Mouse (Mus musculus): ENCODE data around the gene Ralgps2. TPM values are rescaled to one million over a fixed set of nuclear protein-coding genes. Genes with fewer than 3 reads are reported as not detected.

Ralgps2 gene
- total and polyA plus RNA-seq, 3 experiments, result 7.8 to 16.4 TPM; not detected in 1

DNA sequence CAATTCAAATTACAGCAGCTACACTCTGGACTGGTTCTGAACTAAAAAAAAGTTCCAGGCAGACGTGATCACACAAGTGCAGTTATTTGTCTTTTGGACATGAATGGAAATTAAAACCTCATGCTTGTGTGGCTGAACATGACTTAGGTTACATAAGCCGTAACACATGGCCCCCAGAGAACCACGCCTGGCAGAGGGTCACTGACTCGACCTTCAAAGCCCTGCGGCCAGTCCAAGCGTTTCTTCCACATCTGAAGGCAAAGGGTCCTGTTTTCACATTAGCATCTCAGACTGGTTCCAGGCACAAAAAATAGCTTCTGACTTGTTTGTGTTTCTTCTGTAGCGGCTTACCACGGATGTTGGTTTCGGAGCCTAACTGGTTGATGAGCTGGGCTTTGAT is 143.2 kb downstream of the Ralgps2 start:
- Histone ChIP-seq H3K9me3 (replicated peaks; ENCODE audit: insufficient read depth, low read length) (no peaks in the 10 kb centered on the region), H3K9ac (ENCODE audit: control insufficient read depth, low read depth, low read length, poor library complexity, severe bottlenecking) (no peak overlapping the region), H3K27ac (ENCODE audit: control insufficient read depth, low read depth, low read length) (no peak overlapping the region), H3K4me3 (ENCODE audit: control insufficient read depth in 1 of 2, insufficient read depth in 1 of 2, low read depth in 2 of 2, low read length in 2 of 2) (no peak overlapping the region), H3K4me1 (ENCODE audit: control insufficient read depth in 1 of 2, insufficient read depth in 2 of 2, low read length in 2 of 2) (no peaks in the 10 kb centered on the region; a peak in 1 of 4 replicates), H3K36me3 (ENCODE audit: control insufficient read depth in 1 of 2, insufficient read depth in 2 of 2, low read length in 2 of 2) (no peaks in the 10 kb centered on the region), H3K27me3 (ENCODE audit: control insufficient read depth in 1 of 2, insufficient read depth in 2 of 2, low read length in 2 of 2) (no peaks in the 10 kb centered on the region), H3K79me2 (ENCODE audit: control insufficient read depth, insufficient read depth, low read length, poor library complexity) (no peaks in the 10 kb centered on the region)
- DNase-seq (ENCODE audit: low read depth, low spot score), result no peak
- no peak for TF ChIP-seq CTCF (IDR thresholded peaks at IDR 0.05 in 2 of 3, conservative IDR thresholded peaks at IDR 0.05 in 1 of 3; ENCODE audit: control insufficient read depth in 1 of 3, insufficient read depth in 1 of 3, low read depth in 2 of 3, low read length in 3 of 3, poor library complexity in 1 of 3, severe bottlenecking in 1 of 3)
- TF ChIP-seq MAX (IDR thresholded peaks at IDR 0.05; ENCODE audit: low read length), result no peak
- TF ChIP-seq MAZ (IDR thresholded peaks at IDR 0.05; ENCODE audit: low read depth, low read length), result no peak
- TF ChIP-seq SIN3A (IDR thresholded peaks at IDR 0.05; ENCODE audit: low read length), result no peak
- TF ChIP-seq ZC3H11A (IDR thresholded peaks at IDR 0.05; ENCODE audit: low read depth, low read length), result no peak
- no peak for TF ChIP-seq ZMIZ1 (IDR thresholded peaks at IDR 0.05; ENCODE audit: low read depth, low read length)
- TF ChIP-seq MAFK (IDR thresholded peaks at IDR 0.05; ENCODE audit: borderline replicate concordance, low read depth, low read length), result no peak
- no peak for TF ChIP-seq HCFC1 (IDR thresholded peaks at IDR 0.05; ENCODE audit: low read depth, low read length)
- no peak for TF ChIP-seq TAL1 (IDR thresholded peaks at IDR 0.05; ENCODE audit: low read length)
- TF ChIP-seq GATA1 (IDR thresholded peaks at IDR 0.05; ENCODE audit: low read depth, low read length), result no peak
- no peak for TF ChIP-seq MXI1 (IDR thresholded peaks at IDR 0.05; ENCODE audit: low read depth, low read length)
- no peak for TF ChIP-seq MYB (IDR thresholded peaks at IDR 0.05; ENCODE audit: low read depth, low read length)
- TF ChIP-seq ZKSCAN1 (IDR thresholded peaks at IDR 0.05; ENCODE audit: low read depth, low read length), result no peak
- TF ChIP-seq NRF1 (IDR thresholded peaks at IDR 0.05; ENCODE audit: insufficient read depth, low read depth, low read length, poor library complexity, severe bottlenecking), result no peak
- no peak for TF ChIP-seq CHD1 (IDR thresholded peaks at IDR 0.05; ENCODE audit: low read depth, low read length)
- no peak for TF ChIP-seq MEF2A (IDR thresholded peaks at IDR 0.05; ENCODE audit: extremely low read depth, insufficient replicate concordance, low read depth, low read length, poor library complexity, severe bottlenecking)
- no peak for TF ChIP-seq GABPA (IDR thresholded peaks at IDR 0.05; ENCODE audit: low read depth, low read length)
- TF ChIP-seq JUND (IDR thresholded peaks at IDR 0.05; ENCODE audit: low read depth, low read length), result no peak

DNA sequence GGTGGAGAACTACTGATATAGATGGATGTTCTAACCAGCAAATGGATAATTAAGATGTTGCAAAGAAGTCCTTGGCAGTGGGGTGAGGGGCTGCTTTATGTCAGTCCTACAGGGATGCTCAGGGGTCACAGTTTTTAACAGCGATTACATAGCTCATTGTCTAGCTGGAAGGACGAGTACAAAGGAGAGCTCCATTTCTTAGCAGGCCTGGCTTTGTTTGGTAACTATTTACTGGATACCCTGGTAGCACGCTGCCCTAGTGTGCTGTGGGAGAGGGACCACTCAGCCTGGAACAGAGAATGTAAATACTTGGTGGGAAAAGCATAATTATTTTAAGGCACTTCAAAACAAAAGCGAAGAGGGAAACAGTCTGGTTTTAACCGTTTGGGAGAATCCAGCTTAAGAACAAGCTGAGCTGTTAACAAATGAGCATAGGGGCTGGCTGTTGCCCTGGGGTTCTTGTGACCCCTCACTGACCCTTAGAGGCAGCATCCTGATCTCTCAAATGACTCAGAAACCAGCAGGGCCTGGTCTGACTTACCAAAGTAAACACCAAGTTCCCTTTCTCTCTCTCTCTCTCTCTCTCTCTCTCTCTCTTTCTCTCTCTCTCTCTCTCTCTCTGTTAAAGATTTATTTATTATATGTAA is 149.5 kb downstream of the Ralgps2 start:
- Histone ChIP-seq H3K4me3 (ENCODE audit: control insufficient read depth in 1 of 2, insufficient read depth in 1 of 2, low read depth in 2 of 2, low read length in 2 of 2) (no peak overlapping the region), H3K4me1 (ENCODE audit: control insufficient read depth in 1 of 2, insufficient read depth in 2 of 2, low read length in 2 of 2) (peaks cover 0 to 4% of the 10 kb centered on the region in 2 experiments; a peak in 2 of 4 replicates), H3K27ac (ENCODE audit: control insufficient read depth, low read depth, low read length) (no peak overlapping the region), H3K9me3 (replicated peaks; ENCODE audit: insufficient read depth, low read length) (no peaks in the 10 kb centered on the region), H3K27me3 (ENCODE audit: control insufficient read depth in 1 of 2, insufficient read depth in 2 of 2, low read length in 2 of 2) (no peaks in the 10 kb centered on the region), H3K36me3 (ENCODE audit: control insufficient read depth in 1 of 2, insufficient read depth in 2 of 2, low read length in 2 of 2) (no peaks in the 10 kb centered on the region; a peak in 1 of 4 replicates), H3K9ac (ENCODE audit: control insufficient read depth, low read depth, low read length, poor library complexity, severe bottlenecking) (no peak overlapping the region), H3K79me2 (ENCODE audit: control insufficient read depth, insufficient read depth, low read length, poor library complexity) (no peaks in the 10 kb centered on the region)
- no peak for TF ChIP-seq MYB (IDR thresholded peaks at IDR 0.05; ENCODE audit: low read depth, low read length)
- no peak for TF ChIP-seq JUND (IDR thresholded peaks at IDR 0.05; ENCODE audit: low read depth, low read length)
- TF ChIP-seq NRF1 (IDR thresholded peaks at IDR 0.05; ENCODE audit: insufficient read depth, low read depth, low read length, poor library complexity, severe bottlenecking), result no peak
- no peak for TF ChIP-seq USF1 (IDR thresholded peaks at IDR 0.05; ENCODE audit: low read depth, low read length)
- TF ChIP-seq RAD21 (IDR thresholded peaks at IDR 0.05; ENCODE audit: low read depth, low read length), result no peak
- no peak for TF ChIP-seq TBP (IDR thresholded peaks at IDR 0.05; ENCODE audit: low read depth, low read length)
- TF ChIP-seq USF2 (IDR thresholded peaks at IDR 0.05; ENCODE audit: borderline replicate concordance in 1 of 2, insufficient read depth in 1 of 2, low read depth in 1 of 2, low read length in 2 of 2), result no peak
- no peak for TF ChIP-seq ZMIZ1 (IDR thresholded peaks at IDR 0.05; ENCODE audit: low read depth, low read length)
- no peak for TF ChIP-seq BHLHE40 (IDR thresholded peaks at IDR 0.05; ENCODE audit: borderline replicate concordance, low read depth, low read length)
- TF ChIP-seq MAFK (IDR thresholded peaks at IDR 0.05; ENCODE audit: borderline replicate concordance, low read depth, low read length), result no peak
- no peak for TF ChIP-seq ZKSCAN1 (IDR thresholded peaks at IDR 0.05; ENCODE audit: low read depth, low read length)
- TF ChIP-seq TCF12 (IDR thresholded peaks at IDR 0.05; ENCODE audit: low read depth, low read length), result no peak
- no peak for TF ChIP-seq MYC (IDR thresholded peaks at IDR 0.05; ENCODE audit: low read depth, low read length)
- TF ChIP-seq RCOR1 (IDR thresholded peaks at IDR 0.05; ENCODE audit: low read depth, low read length), result no peak
- DNase-seq (ENCODE audit: low read depth, low spot score), result no peak
